Mouse (Mus musculus): ENCODE data around the gene Bmpr2. TPM values are rescaled to one million over a fixed set of nuclear protein-coding genes. Genes with fewer than 3 reads are reported as not detected.

Gene Bmpr2
- total RNA-seq, 2 experiments from 2014 or later = 96.2 to 101 TPM

DNA sequence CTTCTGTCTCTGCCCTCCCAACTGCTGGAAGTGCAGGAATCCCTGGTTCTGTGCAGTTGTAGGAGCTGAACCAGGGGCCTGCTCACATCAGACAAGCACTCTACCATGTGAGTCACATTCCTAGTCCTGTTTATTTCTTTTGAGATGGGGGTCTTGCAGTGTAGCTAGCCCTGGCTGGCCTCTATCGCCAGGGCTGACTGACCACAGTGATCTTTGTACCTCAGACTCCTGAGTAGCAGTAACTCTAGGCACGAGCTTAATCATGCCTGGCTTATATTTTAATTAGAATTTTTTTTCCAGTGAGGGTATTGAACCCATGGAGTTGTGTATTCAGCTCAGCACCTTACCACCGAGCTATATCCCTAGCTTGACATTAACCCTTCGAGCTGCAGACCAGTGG lies 128.0 kb downstream of the Bmpr2 start:
- no peak for DNase-seq (ENCODE audit: low spot score in 2 of 2)
- intact Hi-C loops (cut with DNase I) = no loop called here

DNA sequence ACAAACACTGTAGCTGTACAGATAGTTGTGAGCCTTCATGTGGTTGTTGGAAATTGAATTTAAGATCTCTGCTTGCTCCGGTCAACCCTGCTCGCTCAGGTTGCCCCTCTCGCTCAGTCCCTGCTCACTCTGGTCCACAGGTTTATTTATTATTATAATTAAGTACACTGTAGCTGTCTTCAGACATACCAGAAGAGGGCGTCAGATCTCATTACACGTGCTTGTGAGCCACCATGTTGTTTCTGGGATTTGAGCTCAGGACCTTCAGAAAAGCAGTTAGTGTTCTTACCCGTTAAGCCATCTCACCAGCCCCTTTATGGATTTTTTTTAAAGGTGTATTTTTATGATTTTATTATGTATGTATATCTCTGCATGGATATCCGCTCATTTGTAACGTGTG lies 129.6 kb downstream of the Bmpr2 start:
- no peak for DNase-seq (ENCODE audit: low spot score in 2 of 2)
- intact Hi-C loops (cut with DNase I) = no loop called here

DNA sequence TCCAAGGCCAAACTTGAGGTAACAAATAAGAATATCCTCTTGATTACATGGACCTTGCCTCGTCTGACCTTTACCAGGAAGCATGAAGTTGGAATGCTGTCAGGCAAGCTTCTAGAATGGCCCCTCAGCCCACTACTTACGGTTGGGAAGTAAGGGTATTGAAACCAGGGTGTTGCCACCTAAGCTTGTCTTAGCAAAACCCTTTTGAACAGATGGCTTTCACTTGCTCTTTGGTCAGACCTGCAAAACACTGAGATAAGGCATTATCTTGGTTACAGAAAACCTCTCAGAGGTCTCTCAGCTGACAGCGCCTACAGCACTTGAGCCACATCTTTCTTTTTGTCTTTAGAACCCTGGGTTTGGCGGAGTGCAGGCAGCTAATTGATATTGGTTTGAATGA lies 130.8 kb downstream of the Bmpr2 start:
- no peak for DNase-seq (ENCODE audit: low spot score in 2 of 2)
- intact Hi-C loops (cut with DNase I) = no loop called here

DNA sequence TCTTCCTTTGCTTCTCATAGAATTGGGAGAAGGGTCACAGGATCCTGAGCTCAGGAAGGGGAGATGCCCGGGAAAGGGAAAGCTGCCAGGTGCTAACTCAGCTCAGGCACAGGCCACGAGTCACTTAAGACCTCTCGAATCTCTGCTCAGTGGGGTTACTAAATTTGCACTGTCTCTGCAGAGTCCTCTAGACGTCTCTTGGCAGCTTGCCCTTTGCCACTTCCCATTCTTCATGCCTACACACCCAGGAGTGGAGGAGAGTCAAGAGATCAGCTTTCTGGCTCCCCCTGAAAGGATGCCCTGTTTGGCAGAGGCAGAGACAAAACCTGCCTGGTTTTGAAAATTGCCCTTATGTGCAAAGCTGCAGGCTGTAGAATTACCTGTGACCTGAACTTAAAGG lies 132.3 kb downstream of the Bmpr2 start:
- intact Hi-C loops (cut with DNase I) = no loop called here
- DNase-seq (ENCODE audit: low spot score in 2 of 2) = peak; percentile 34 to 54

DNA sequence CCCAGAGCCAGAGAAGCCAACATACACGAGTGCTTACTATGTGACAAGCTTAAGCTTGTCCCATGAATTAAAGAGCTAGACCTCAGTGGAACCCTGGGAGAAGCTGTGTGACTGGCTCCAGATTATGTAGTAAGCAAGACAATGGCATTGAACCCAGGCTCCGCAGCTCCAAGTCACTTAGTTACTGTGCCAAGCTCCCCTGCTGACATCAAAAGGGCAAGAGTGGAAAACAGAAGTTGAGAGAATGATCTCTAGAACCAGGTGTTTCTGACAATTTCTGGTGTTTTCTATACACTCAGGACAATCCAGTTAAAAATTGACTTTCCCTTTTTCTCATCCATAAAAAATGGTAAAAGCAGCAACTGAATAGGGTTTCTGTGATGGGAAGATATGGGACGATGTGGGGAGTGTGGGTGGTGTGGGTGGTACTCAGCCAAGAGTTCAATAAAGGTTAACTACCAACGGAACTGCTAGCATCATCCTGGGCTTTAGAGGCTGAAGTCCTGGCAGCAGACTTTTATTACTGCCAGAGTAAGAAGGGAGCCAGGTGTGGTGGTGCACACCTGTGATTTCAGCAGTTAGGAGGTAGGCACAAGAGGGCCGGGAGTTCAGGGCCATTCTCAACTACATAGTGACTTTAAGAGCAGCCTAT lies 134.1 kb downstream of the Bmpr2 start:
- DNase-seq (ENCODE audit: low spot score in 2 of 2) = no peak
- intact Hi-C loops (cut with DNase I) = no loop called here

DNA sequence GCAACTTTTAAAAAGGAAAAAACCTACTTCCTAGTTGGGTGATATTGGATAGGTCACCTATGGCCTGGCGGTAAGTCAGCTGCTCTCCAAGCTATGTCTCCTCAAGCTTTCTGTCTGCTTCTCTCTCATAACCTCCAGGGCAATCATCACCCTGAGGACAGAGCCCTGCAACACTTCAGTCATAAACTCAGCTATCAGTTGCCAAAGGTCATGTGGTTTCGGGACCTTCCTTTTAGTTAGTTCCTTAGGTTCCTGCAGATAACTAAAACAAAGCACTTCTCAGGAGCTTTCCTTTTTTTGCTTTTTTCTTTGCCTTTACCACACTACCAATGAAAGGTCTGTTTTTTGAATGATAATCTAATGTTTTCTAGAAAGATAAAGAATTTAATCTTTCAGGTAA lies 136.5 kb downstream of the Bmpr2 start:
- intact Hi-C loops (cut with DNase I) = no loop called here
- DNase-seq (ENCODE audit: low spot score in 2 of 2) = no peak

DNA sequence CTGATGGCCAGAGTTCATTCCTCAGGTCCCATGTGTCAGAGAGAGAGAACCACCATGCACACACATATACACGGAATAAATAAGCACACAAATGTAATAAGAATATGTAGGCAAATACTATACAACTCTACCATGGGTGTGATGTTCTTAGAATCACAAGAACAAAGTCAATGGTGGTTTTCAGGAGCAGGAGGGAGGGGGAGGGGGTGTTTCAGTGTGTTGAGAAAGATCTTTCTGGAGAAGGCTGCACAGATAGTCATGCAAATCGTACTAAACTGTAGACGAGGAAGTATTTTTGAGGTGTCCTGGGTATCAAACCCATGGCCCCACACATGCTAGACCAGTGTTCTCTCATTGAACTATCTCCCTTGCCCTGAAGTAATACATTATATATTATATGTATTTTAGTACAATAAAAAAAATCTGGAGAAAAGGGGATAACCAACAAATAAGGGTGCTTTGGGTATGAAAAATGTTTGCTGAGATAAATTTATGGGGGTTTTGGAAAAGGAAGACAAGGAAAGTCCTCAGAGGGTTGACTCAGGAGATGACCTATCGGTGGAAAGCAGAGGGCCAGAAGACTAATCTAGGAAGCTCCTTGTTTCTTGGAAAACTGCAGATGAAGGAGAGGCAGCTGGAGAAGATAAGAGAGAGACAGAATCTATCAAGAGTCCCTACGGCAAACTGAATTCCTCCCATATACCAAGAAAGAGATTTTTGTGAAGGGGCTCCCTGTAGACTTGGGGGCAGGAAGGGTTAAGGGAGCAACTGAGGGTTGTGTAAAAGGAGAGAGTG lies 138.1 kb downstream of the Bmpr2 start:
- no peak for DNase-seq (ENCODE audit: low spot score in 2 of 2)
- intact Hi-C loops (cut with DNase I) = no loop called here

DNA sequence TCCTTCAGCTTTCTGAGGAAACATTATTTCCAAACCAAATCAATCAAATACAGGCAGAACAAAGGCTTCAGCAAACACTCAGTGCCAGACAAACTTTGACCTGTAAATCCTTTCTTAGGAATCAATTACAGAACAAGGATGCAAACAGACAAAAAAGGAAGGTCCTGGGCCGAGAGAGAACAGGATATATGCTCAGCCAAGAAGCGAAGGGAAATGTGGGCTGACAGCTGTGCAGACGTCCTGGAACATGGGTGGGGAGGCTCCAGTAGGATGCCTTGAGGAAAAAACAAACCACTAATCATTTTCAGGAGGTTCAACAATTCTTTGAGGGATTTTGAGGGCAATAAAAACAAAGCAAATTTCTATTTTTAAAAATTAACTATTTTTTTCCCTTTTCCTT lies 139.4 kb downstream of the Bmpr2 start:
- intact Hi-C loops (cut with DNase I) = no loop called here
- DNase-seq (ENCODE audit: low spot score in 2 of 2) = no peak

DNA sequence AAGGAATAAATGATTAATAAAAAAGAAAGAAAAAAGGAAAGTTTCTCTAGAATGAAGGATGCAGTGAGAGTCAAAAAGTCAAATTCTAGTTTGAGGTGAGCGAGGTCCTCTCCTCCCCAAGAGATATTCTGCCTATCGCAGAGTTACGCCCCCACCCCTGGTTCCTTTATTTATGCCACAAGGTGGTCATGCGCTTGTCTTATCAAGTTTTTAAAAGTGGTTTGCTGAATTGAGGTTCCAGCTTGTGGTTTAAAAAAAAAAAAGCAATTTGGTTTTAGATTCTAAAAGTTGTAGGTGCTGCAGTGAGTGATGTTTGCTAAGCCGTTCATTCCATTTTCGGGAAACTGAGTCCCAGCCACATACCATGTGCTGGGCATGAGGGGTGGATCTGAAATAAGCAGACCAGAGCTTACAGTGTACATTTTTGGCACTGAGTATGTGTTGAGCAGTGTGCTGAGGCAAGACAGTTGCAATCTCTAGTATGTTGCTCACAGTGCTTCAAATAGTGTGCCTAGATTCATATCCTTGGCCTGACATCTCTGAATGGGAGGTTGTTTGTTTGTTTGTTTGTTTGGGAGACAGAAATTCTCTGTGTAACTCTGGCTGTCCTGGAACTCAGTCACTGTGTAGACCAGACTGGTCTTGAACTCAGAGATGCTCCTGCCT lies 141.6 kb downstream of the Bmpr2 start:
- intact Hi-C loops (cut with DNase I) = no loop called here
- no peak for DNase-seq (ENCODE audit: low spot score in 2 of 2)

DNA sequence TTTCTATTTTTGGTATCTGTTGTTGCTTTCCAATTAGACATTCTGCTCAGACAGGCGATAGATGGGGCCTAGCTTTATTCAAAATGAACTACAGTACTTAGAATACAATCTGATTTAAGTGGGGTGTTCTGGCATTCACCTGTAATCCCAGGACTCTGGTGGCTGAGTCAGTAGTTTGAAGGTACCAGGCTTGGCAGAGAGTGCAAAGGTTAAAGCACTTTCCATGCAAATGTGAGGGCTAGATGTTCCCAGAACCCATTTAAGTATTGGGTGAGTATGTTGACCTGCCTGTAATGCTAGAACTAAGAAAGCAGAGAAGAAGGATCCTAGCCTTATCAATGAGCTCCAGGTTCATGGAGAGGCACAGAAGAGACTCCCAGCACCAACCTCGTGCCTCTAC lies 142.7 kb downstream of the Bmpr2 start:
- no peak for DNase-seq (ENCODE audit: low spot score in 2 of 2)
- intact Hi-C loops (cut with DNase I) = no loop called here

DNA sequence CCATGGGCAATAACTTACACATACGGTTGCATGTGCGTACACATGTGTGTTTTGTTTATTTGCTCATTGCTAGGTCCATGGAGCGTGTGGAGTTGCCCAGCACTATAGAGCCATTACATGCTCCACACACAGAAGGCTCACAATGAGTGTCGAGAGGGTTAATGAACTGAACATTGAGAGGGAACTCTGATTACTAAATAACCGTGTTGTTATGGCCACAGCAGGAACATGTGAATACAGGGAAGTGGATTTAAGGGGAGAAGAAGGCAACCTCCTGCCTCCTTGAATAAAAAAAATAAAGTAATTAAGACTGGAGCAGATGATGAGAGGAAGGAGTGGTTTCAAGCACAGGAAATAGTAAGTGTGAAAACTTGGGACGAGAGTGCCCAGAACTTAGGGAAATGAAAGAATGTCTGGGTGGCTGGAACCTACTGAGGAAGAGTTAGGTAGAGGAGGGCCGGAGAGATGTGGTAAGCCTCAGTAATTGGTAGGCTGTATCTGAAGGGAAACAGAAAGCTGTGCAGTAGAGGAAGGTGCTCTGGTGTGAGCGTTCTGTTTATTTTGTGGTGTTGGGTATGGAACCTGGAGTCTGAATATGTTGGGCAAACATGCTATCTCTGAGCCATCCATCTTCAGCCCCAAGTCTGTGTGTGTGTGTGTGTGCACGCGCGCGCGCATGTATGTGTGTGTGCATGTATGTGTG lies 143.8 kb downstream of the Bmpr2 start:
- intact Hi-C loops (cut with DNase I) = no loop called here
- no peak for DNase-seq (ENCODE audit: low spot score in 2 of 2)

DNA sequence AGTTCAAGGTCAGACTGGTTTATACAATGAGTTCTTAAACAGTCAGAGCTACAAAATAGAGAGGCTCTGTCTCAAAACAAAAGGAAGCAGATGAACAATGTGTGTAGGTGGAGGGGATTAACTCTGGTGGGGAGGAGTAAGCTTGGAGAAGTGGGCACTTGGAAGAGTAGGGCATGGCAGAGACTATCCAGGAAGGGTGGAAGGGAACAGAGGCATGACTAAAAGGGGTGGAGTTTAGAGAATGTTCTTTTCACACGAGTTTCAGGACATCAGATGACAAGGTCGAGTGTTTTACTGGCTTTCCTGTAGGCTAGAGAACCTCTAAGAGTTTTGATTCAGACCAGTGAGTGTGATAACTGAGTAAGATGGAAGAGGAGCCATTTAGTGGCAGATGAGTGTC lies 144.5 kb downstream of the Bmpr2 start:
- no peak for DNase-seq (ENCODE audit: low spot score in 2 of 2)
- intact Hi-C loops (cut with DNase I) = no loop called here

DNA sequence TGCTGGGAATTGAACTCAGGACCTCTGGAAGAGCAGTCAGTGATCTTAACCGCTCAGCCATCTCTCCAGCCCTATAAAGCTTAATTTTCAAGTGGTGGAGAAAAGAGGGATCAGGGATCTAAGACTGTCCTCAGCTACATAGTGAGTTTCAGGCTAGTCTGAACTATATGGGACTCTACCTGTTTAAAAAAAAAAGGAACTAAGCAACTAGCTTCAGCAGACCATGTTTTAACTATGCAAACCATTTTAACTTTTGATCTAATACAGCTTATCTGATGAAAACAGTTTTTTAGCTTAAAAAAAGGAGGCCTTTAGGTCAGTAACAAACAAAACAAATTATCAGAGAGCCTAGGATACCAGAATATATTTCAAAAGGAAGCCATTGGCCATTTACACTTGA lies 147.7 kb downstream of the Bmpr2 start:
- intact Hi-C loops (cut with DNase I) = no loop called here
- DNase-seq (ENCODE audit: low spot score in 2 of 2) = no peak

DNA sequence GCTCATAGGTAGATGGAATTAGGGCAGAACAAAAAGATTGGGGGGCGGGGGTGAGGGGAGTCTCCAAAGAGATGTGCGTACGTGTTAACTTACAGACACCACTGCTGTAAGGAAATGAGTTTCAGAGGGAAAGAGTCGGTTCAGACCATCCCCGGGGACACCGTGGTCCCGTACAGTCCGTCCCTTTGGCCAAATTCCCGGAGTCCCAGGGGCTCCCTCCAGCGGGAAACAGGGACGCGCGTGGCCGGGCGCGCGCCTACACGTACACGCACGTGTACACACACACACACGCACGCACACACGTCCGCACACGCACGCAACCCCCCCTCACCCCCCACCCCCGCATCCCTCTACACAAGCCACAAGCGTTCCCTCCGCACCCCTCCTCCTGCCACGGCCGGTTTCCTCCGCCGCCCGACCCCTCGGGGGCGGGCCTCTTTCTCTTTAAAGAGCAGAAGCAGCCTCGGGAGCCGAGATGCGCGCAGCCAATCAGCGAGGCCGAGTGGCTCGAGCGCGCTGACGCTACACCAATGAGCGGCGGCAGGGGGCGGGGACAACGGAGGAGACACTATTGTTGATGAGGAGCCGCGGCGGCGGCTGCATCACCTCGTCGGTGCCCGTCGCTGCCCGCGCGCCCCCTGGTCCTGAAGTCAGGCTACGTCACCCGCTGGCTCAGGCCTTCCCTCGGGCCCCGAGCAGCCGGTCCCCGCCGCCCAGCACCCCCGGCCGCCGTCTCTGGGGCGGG lies 149.4 kb downstream of the Bmpr2 start, which contains the start of gene Fam117b:
TSS of gene Fam117b (plus strand) at position 594 of the 745 bp plus-strand sequence.
- intact Hi-C loops (cut with DNase I) = no loop called here
- peak; percentile 97 to 98 for DNase-seq (ENCODE audit: low spot score in 2 of 2)

DNA sequence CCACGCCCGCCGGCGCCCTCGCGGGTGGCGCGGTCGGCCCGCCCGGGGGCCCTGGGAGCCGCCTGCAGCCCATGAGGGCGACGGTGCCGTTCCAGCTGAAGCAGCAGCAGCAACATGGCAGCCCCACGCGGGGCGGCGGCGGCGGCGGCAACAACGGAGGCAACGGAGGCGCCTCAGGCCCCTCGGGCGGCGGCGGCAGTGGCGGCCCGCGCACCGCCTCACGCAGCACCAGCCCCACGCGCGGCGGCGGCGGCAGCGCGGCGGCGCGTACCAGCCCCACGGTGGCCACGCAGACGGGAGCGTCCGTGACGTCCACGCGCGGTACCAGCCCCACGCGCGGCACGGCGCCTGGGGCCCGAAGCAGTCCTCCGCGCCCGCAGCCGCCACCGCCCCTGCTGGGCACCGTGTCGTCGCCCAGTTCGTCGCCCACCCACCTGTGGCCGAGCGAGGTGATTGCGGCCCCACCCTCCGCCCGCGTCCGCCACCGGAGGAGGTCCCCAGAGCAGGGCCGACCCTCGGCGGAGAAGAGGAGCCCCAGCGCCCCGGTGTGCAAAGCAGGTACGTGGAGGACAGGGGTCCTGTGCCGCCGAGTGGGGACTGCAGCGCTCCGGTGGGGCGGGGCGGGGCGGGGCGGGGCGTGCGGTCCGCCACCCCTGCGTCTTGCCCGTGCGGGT lies 150.1 kb downstream of the Bmpr2 start:
- intact Hi-C loops (cut with DNase I) = no loop called here

DNA sequence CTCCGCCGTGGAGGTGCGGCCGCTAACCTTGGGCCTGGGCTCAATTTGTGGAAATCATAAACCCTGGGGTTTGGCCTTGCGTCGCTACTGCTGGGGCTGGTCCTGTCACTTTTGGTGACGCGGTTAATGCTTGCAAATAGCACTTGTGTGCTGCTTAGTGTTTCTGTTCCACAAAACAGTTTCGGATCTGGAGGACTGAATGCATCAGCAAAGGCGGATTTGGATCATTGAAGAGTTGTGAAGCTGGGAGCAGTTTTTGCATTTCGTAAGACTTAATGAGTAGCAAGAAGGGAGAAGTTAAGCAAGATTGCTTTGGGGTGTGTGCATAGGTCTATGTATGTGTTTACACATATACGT lies 150.6 kb downstream of the Bmpr2 start:
- intact Hi-C loops (cut with DNase I) = no loop called here
- DNase-seq (ENCODE audit: low spot score in 2 of 2) = peak; percentile 26 to 40

More for the DNA sequence above, 150.1 kb downstream of the Bmpr2 start:
- DNase-seq (ENCODE audit: low spot score in 2 of 2) = peak; percentile 67 to 79

DNA sequence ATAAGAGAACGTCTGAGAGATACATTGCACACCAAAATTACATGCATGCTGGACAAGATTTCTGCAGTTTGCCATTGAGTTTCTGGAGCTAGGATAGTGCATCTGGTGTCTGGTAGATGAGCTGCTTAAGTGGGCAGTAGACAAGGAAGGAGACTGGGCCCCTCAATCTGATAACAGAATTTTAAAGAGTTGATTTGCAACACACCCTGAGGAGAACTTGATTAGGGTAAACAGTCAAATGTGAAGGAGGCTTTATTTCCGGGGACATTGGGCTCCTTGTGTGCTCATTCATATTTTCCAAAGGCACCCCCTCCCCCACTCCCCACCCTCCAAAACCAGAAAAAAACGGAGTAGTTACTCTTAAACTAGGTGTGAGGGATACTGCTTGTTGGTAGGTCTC lies 151.6 kb downstream of the Bmpr2 start:
- no peak for DNase-seq (ENCODE audit: low spot score in 2 of 2)
- intact Hi-C loops (cut with DNase I) = no loop called here

DNA sequence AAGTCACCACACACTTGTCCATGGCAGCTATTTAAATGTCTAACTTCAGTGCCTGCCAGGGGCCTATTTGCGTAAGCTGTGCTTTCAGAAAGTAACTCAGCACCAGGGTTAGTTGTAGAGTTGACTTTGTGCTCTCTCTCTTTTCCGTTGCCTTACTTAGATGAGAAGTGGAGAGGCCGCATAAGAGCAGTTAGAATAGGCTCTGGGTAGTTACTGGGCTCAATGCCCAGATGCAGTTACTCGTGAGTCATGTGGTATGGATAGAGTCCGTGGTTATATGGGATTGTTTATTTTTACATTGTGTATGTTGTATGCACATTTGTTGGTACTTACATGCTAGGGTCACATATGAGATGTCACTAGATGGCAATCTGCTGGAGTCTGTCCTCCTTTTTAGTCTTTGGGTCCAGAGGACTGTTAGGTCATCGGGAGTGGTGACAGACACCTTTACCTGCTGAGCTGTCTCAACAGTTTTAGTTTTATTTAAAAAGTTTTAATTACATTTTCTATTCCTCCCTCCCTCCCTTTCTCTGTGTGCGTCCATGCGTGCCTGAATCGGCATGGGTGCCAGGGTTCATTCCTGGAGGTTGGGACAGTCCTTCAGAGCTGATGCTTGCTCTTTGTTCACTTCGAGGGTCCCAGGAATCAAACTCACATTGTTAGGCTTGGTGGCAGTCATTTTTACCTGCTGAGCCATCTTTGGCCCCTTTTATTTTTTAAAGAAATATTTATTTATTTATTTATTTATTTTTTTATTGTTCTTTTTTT lies 152.8 kb downstream of the Bmpr2 start:
- intact Hi-C loops (cut with DNase I) = no loop called here
- DNase-seq (ENCODE audit: low spot score in 2 of 2) = peak in 1 of 2 experiments; percentile 40
